Mouse (Mus musculus) lung, postnatal 14 days (tissue): ENCODE data around the gene Tgm7.
"Not testable (repeated sequence)": the region's sequence is repeated elsewhere in the genome, so short reads cannot be mapped to it uniquely, and the experiment has no call there.

Experiments
- DNase-seq: peaks from one replicate; pipeline ENCODE4 v3.0.0; 2021

The Tgm7 gene

GRCm38 (mm10) chr2:121109695-121110094 lies at the start of gene Tgm7:
TSS of gene Tgm7 (minus strand) at chr2:121109795.
- no peak for DNase-seq

GRCm38 (mm10) chr2:121153100-121153499 lies 43.5 kb upstream of the Tgm7 start:
- no peak for DNase-seq

GRCm38 (mm10) chr2:121149679-121150078 lies 40.1 kb upstream of the Tgm7 start:
- DNase-seq: no peak

- DNase-seq: no peak
Measured at GRCm38 (mm10) chr2:121142415-121142814, 32.8 kb upstream of the Tgm7 start.

GRCm38 (mm10) chr2:121141216-121142035 lies 31.8 kb upstream of the Tgm7 start:
- no peak for DNase-seq

GRCm38 (mm10) chr2:121140018-121140882 lies 30.7 kb upstream of the Tgm7 start, which contains the start of the genes Adal and Lcmt2:
TSS of gene Adal (plus strand) at chr2:121140428.
TSS of gene Lcmt2 (minus strand) at chr2:121140653.
- DNase-seq: peak; percentile 90

- peak; percentile 32 for DNase-seq
Measured at GRCm38 (mm10) chr2:121139266-121140017, 29.8 kb upstream of the Tgm7 start.

GRCm38 (mm10) chr2:121137371-121137770 lies 27.8 kb upstream of the Tgm7 start:
- no peak for DNase-seq

GRCm38 (mm10) chr2:121132822-121133221 lies 23.2 kb upstream of the Tgm7 start:
- no peak for DNase-seq

GRCm38 (mm10) chr2:121128865-121129620 lies 19.4 kb upstream of the Tgm7 start:
- no peak for DNase-seq

- DNase-seq: no peak
Measured at GRCm38 (mm10) chr2:121127536-121127935, 17.9 kb upstream of the Tgm7 start.

GRCm38 (mm10) chr2:121126302-121126701 lies 16.7 kb upstream of the Tgm7 start:
- DNase-seq: not testable (repeated sequence)

GRCm38 (mm10) chr2:121119260-121119659 lies 9.7 kb upstream of the Tgm7 start:
- DNase-seq: peak; percentile 32

GRCm38 (mm10) chr2:121115418-121115817 lies 5.8 kb upstream of the Tgm7 start:
- DNase-seq: no peak

GRCm38 (mm10) chr2:121105940-121106339 lies 3.7 kb downstream of the Tgm7 start:
- DNase-seq: no peak

GRCm38 (mm10) chr2:121102051-121102450 lies 7.5 kb downstream of the Tgm7 start:
- peak; percentile 76 for DNase-seq

GRCm38 (mm10) chr2:121089751-121090150 lies 19.8 kb downstream of the Tgm7 start:
- DNase-seq: no peak

- no peak for DNase-seq
Measured at GRCm38 (mm10) chr2:121088507-121088906, 21.1 kb downstream of the Tgm7 start.

- DNase-seq: no peak
Measured at GRCm38 (mm10) chr2:121085480-121086185, 24.0 kb downstream of the Tgm7 start, which contains the start of gene Tgm5. TSS of gene Tgm5 (minus strand) at chr2:121085841.

- no peak for DNase-seq
Measured at GRCm38 (mm10) chr2:121082626-121083025, 27.0 kb downstream of the Tgm7 start.

- DNase-seq: no peak
Measured at GRCm38 (mm10) chr2:121074747-121075146, 34.8 kb downstream of the Tgm7 start.
